Mouse (Mus musculus) neural tube, postnatal 0 days (tissue): ENCODE data around the gene Gm13288. TPM values are rescaled to one million over a fixed set of nuclear protein-coding genes. Genes with fewer than 3 reads are reported as not detected.

Source experiments
- polyA plus RNA-seq: library from polyadenylated mRNA; unstranded; fragments of >200 nt; fragmentation: Nextera tagmentation; extraction: Ambion mirVana; gene quantifications from 2 replicates; pipeline ENCODE4 v1.2.1, GENCODE M21; 2015

Gm13288 gene
- polyA plus RNA-seq: not detected in 2 replicates

GRCm38 (mm10) chr4:88805231-88805630, at the start of gene Gm13288:
Gene Gm13288 (plus strand): TSS chr4:88805531.

GRCm38 (mm10) chr4:88759610-88760268, 45.6 kb upstream of the Gm13288 start, which contains the start of gene Gm13283:
Gene Gm13283 (plus strand): TSS chr4:88760119.

GRCm38 (mm10) chr4:88773534-88773933, 31.8 kb upstream of the Gm13288 start, which contains the start of gene Gm13290:
Gene Gm13290 (plus strand): TSS chr4:88773834.

GRCm38 (mm10) chr4:88776622-88777021, 28.7 kb upstream of the Gm13288 start, which contains the start of gene Gm13289:
Gene Gm13289 (plus strand): TSS chr4:88776922.

GRCm38 (mm10) chr4:88779550-88779949, 25.8 kb upstream of the Gm13288 start, which contains the start of gene Gm13272:
Gene Gm13272 (plus strand): TSS chr4:88779850.

GRCm38 (mm10) chr4:88781831-88782230, 23.5 kb upstream of the Gm13288 start, which contains the start of gene Ifnz:
Gene Ifnz (plus strand): TSS chr4:88782131.

GRCm38 (mm10) chr4:88785409-88785808, 19.9 kb upstream of the Gm13288 start, which contains the start of gene Gm13276:
Gene Gm13276 (plus strand): TSS chr4:88785709.

GRCm38 (mm10) chr4:88788402-88788801, 16.9 kb upstream of the Gm13288 start, which contains the start of gene Gm13277:
Gene Gm13277 (plus strand): TSS chr4:88788632.

GRCm38 (mm10) chr4:88791250-88791649, 14.1 kb upstream of the Gm13288 start, which contains the start of gene Gm13278:
Gene Gm13278 (plus strand): TSS chr4:88791550.

GRCm38 (mm10) chr4:88793936-88794675, 11.2 kb upstream of the Gm13288 start, which contains the start of gene Gm13275:
Gene Gm13275 (plus strand): TSS chr4:88794487.

GRCm38 (mm10) chr4:88797097-88797496, 8.2 kb upstream of the Gm13288 start, which contains the start of gene Gm13279:
Gene Gm13279 (plus strand): TSS chr4:88797397.

GRCm38 (mm10) chr4:88799365-88799764, 6.0 kb upstream of the Gm13288 start, which contains the start of gene Gm13285:
Gene Gm13285 (plus strand): TSS chr4:88799665.

GRCm38 (mm10) chr4:88802954-88803353, 2.4 kb upstream of the Gm13288 start, which contains the start of gene Gm13287:
Gene Gm13287 (plus strand): TSS chr4:88803254.

GRCm38 (mm10) chr4:88815928-88816327, 10.6 kb downstream of the Gm13288 start, which contains the start of gene Ifna7:
Gene Ifna7 (plus strand): TSS chr4:88816228.

GRCm38 (mm10) chr4:88819659-88820058, 14.3 kb downstream of the Gm13288 start, which contains the start of gene Ifna11:
Gene Ifna11 (plus strand): TSS chr4:88819959.

GRCm38 (mm10) chr4:88827116-88827515, 21.8 kb downstream of the Gm13288 start, which contains the start of gene Ifna6:
Gene Ifna6 (plus strand): TSS chr4:88827416.

GRCm38 (mm10) chr4:88835225-88835624, 29.9 kb downstream of the Gm13288 start, which contains the start of gene Ifna5:
Gene Ifna5 (plus strand): TSS chr4:88835525.

GRCm38 (mm10) chr4:88841438-88841911, 36.1 kb downstream of the Gm13288 start, which contains the start of gene Ifna4:
Gene Ifna4 (plus strand): TSS chr4:88841861.

GRCm38 (mm10) chr4:88849698-88850097, 44.4 kb downstream of the Gm13288 start, which contains the start of gene Ifna1:
Gene Ifna1 (plus strand): TSS chr4:88850087.

